Mouse (Mus musculus) C2C12 (cell line): Measurements from ENCODE around the gene Snx12.

Source experiments
- CTCF ChIP-seq: IDR thresholded peaks from one replicate; pipeline ENCODE4 v1.5.1; 2011; ENCODE audit not compliant: control insufficient read depth, insufficient read depth, insufficient read length
- MYOG ChIP-seq: IDR thresholded peaks from one replicate; pipeline ENCODE4 v1.6.1; 2011; ENCODE audit not compliant: control insufficient read depth, insufficient read length; ENCODE audit errors: extremely low read depth

DNA sequence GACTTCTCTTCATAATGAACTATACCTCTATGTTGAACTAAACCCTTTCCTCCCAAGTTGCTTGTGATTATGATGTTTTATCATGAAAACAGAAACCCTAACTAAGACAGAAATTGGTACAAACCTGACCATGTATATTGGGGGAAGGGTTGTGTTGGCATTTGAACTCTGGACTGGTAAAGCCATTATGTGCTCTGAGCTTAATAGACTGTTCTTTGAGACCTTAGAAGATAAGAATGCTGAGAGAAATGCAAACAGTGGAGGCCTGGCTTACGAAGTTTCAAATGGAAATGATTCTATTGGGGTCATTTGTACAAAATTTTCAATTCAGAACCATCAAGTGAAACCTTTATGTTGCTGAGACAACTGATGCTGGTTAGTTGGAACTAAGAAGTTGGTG, 34.7 kb downstream of the Snx12 start:
- TF ChIP-seq CTCF = no peak
- TF ChIP-seq MYOG = no peak
